Mouse (Mus musculus): ENCODE data around the gene Mov10l1. TPM values are rescaled to one million over a fixed set of nuclear protein-coding genes. Genes with fewer than 3 reads are reported as not detected.

Mov10l1 gene
- polyA plus RNA-seq, 1 experiment from 2014 or later, result 0.05 TPM

Other genes with a start within 250 kb of the Mov10l1 start
- gene Brd1, start 248.7 kb upstream of the Mov10l1 start, polyA plus RNA-seq (2015; fragmentation: Nextera tagmentation; extraction: Ambion mirVana), result 20.4 and 21.1 TPM in 2 replicates
- gene Zbed4, start 231.2 kb upstream of the Mov10l1 start, polyA plus RNA-seq (2015; fragmentation: Nextera tagmentation; extraction: Ambion mirVana), result 19.6 and 21.2 TPM in 2 replicates
- 12.2 and 14.3 TPM in 2 replicates for gene Alg12, start 163.6 kb upstream of the Mov10l1 start, polyA plus RNA-seq (2015; fragmentation: Nextera tagmentation; extraction: Ambion mirVana)
- gene Creld2, start 163.3 kb upstream of the Mov10l1 start, polyA plus RNA-seq (2015; fragmentation: Nextera tagmentation; extraction: Ambion mirVana), result 101 and 104 TPM in 2 replicates
- gene Pim3, start 120.7 kb upstream of the Mov10l1 start, polyA plus RNA-seq (2015; fragmentation: Nextera tagmentation; extraction: Ambion mirVana), result 50.4 and 54.6 TPM in 2 replicates
- not detected in 2 replicates for gene Ttll8, start 28.5 kb upstream of the Mov10l1 start, polyA plus RNA-seq (2015; fragmentation: Nextera tagmentation; extraction: Ambion mirVana)
- gene Mlc1, start 3.9 kb upstream of the Mov10l1 start, polyA plus RNA-seq (2015; fragmentation: Nextera tagmentation; extraction: Ambion mirVana), result not detected in 2 replicates
- 0.05 and 0.12 TPM in 2 replicates for gene Panx2, start 76.8 kb downstream of the Mov10l1 start, polyA plus RNA-seq (2015; fragmentation: Nextera tagmentation; extraction: Ambion mirVana)
- 46.1 and 52.5 TPM in 2 replicates for gene Trabd, start 92.2 kb downstream of the Mov10l1 start, polyA plus RNA-seq (2015; fragmentation: Nextera tagmentation; extraction: Ambion mirVana)
- 18.0 and 19.9 TPM in 2 replicates for gene Selenoo, start 106.2 kb downstream of the Mov10l1 start, polyA plus RNA-seq (2015; fragmentation: Nextera tagmentation; extraction: Ambion mirVana)
- 13.8 and 16.0 TPM in 2 replicates for gene Tubgcp6, start 140.2 kb downstream of the Mov10l1 start, polyA plus RNA-seq (2015; fragmentation: Nextera tagmentation; extraction: Ambion mirVana)
- 17.8 and 19.3 TPM in 2 replicates for gene Hdac10, start 145.8 kb downstream of the Mov10l1 start, polyA plus RNA-seq (2015; fragmentation: Nextera tagmentation; extraction: Ambion mirVana)
- 14.8 and 16.7 TPM in 2 replicates for gene Mapk12, start 157.8 kb downstream of the Mov10l1 start, polyA plus RNA-seq (2015; fragmentation: Nextera tagmentation; extraction: Ambion mirVana)
- 15.4 and 16.5 TPM in 2 replicates for gene Mapk11, start 166.7 kb downstream of the Mov10l1 start, polyA plus RNA-seq (2015; fragmentation: Nextera tagmentation; extraction: Ambion mirVana)
- 138 and 160 TPM in 2 replicates for gene Plxnb2, start 197.9 kb downstream of the Mov10l1 start, polyA plus RNA-seq (2015; fragmentation: Nextera tagmentation; extraction: Ambion mirVana)
- 17.0 and 19.2 TPM in 2 replicates for gene Dennd6b, start 213.6 kb downstream of the Mov10l1 start, polyA plus RNA-seq (2015; fragmentation: Nextera tagmentation; extraction: Ambion mirVana)
- gene Ppp6r2, start 228.6 kb downstream of the Mov10l1 start, polyA plus RNA-seq (2015; fragmentation: Nextera tagmentation; extraction: Ambion mirVana), result 22.7 and 26.9 TPM in 2 replicates